Mouse (Mus musculus) layer of hippocampus, adult 9-10 months (tissue): ENCODE data around the gene Appbp2.

Experiments
- DNase-seq: peaks from one replicate; pipeline ENCODE4 v3.0.0; 2022; ENCODE audit warnings: low spot score

Gene Appbp2

GRCm38 (mm10) chr11:85234990-85235841 is at the start of gene Appbp2:
Appbp2 (minus strand) TSS chr11:85235130.
- DNase-seq, result peak; percentile 70

- no peak for DNase-seq
These were observed 46.4 kb upstream of the Appbp2 start for GRCm38 (mm10) chr11:85281219-85281878.

GRCm38 (mm10) chr11:85278175-85278574 is 43.2 kb upstream of the Appbp2 start:
- no peak for DNase-seq

GRCm38 (mm10) chr11:85277609-85278008 is 42.7 kb upstream of the Appbp2 start:
- no peak for DNase-seq

- no peak for DNase-seq
These were observed 40.2 kb upstream of the Appbp2 start for GRCm38 (mm10) chr11:85275151-85275550.

- DNase-seq, result no peak
These were observed 38.4 kb upstream of the Appbp2 start for GRCm38 (mm10) chr11:85273299-85273698.

GRCm38 (mm10) chr11:85270631-85271030 is 35.7 kb upstream of the Appbp2 start:
- DNase-seq, result no peak

- DNase-seq, result no peak
These were observed 32.5 kb upstream of the Appbp2 start for GRCm38 (mm10) chr11:85267393-85267792.

- DNase-seq, result no peak
These were observed 29.7 kb upstream of the Appbp2 start for GRCm38 (mm10) chr11:85264635-85265034.

GRCm38 (mm10) chr11:85261192-85261591 is 26.3 kb upstream of the Appbp2 start:
- DNase-seq, result peak; percentile 41

- no peak for DNase-seq
These were observed 24.0 kb upstream of the Appbp2 start for GRCm38 (mm10) chr11:85258966-85259365.

- DNase-seq, result no peak
These were observed 20.6 kb upstream of the Appbp2 start for GRCm38 (mm10) chr11:85255471-85256027.

- no peak for DNase-seq
These were observed 18.7 kb upstream of the Appbp2 start for GRCm38 (mm10) chr11:85253641-85254040.

GRCm38 (mm10) chr11:85253006-85253405 is 18.1 kb upstream of the Appbp2 start:
- no peak for DNase-seq

GRCm38 (mm10) chr11:85251955-85252354 is 17.0 kb upstream of the Appbp2 start:
- no peak for DNase-seq

- DNase-seq, result no peak
These were observed 15.5 kb upstream of the Appbp2 start for GRCm38 (mm10) chr11:85250467-85250866.

- no peak for DNase-seq
These were observed 14.4 kb upstream of the Appbp2 start for GRCm38 (mm10) chr11:85249338-85249737.

GRCm38 (mm10) chr11:85248151-85248550 is 13.2 kb upstream of the Appbp2 start:
- DNase-seq, result no peak

- no peak for DNase-seq
These were observed 6.3 kb upstream of the Appbp2 start for GRCm38 (mm10) chr11:85241226-85241625.

- DNase-seq, result no peak
These were observed 5.3 kb upstream of the Appbp2 start for GRCm38 (mm10) chr11:85240211-85240610.

- DNase-seq, result peak; percentile 58
These were observed 454 bp downstream of the Appbp2 start for GRCm38 (mm10) chr11:85234363-85234989.

GRCm38 (mm10) chr11:85233676-85234210 is 1.2 kb downstream of the Appbp2 start:
- DNase-seq, result no peak
